Mouse (Mus musculus) megakaryocyte, embryonic 14.5 days (primary cell): Measurements from ENCODE around the gene Cphx2.
"Not testable (repeated sequence)": the region's sequence is repeated elsewhere in the genome, so short reads cannot be mapped to it uniquely, and the experiment has no call there.

Source experiments
- FLI1 ChIP-seq: IDR thresholded peaks from 2 replicates; pipeline ENCODE4 v1.6.1; 2012; ENCODE audit warnings: low read length, inconsistent platforms, mixed read lengths
- GATA1 ChIP-seq: IDR thresholded peaks from 3 replicates; pipeline ENCODE4 v1.6.1; 2012; ENCODE audit warnings: mixed read lengths, low read length, inconsistent platforms, borderline replicate concordance

GRCm38 (mm10) chr14:26081997-26082396 lies 681 bp downstream of the Cphx2 start, which contains the start of gene Cphx3:
- TF ChIP-seq GATA1, FLI1: not testable (repeated sequence)
